Mouse (Mus musculus): ENCODE measurements at regions not wholly inside any gene's neighbourhood (a gene's known extent, or its start where the extent isn't known, plus 50 kb on each side); places are given as distances from the start of the nearest gene placed in this dataset.

DNA sequence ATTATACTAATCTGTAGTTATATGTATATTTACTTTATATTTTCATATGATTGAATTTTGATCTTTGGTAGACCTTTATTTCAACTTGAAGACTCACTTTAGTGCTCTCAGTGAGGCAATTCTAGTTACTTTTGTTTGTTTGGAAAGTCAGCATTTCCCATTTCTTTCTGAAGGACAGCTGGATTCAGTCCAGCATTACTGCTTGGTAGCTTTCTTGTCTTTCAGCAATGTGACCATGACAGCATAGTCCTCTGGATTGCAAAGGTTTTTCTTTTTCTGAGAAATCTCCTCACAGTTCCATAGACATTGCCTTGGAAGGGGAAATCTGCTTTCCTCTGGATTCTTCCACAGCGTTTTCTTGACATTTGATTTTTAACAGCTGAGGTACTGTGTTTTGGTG, 93.1 kb downstream of the Fam76b start:
- no peak overlapping the region for H3ac ChIP-seq (ENCODE audit: control insufficient read depth, insufficient read length, low read depth)
- TF ChIP-seq MYOD1 (IDR thresholded peaks at IDR 0.05; ENCODE audit: control insufficient read depth, insufficient read length, low read depth): no peak
- TF ChIP-seq CEBPB (IDR thresholded peaks at IDR 0.05; ENCODE audit: low read depth): no peak
- no peak for TF ChIP-seq MYOG (IDR thresholded peaks at IDR 0.05; ENCODE audit: control insufficient read depth, extremely low read depth, insufficient read length)
- TF ChIP-seq CTCF (IDR thresholded peaks at IDR 0.05; ENCODE audit: control insufficient read depth, insufficient read depth, insufficient read length): no peak
- TF ChIP-seq USF1 (IDR thresholded peaks at IDR 0.05; ENCODE audit: low read depth): no peak

DNA sequence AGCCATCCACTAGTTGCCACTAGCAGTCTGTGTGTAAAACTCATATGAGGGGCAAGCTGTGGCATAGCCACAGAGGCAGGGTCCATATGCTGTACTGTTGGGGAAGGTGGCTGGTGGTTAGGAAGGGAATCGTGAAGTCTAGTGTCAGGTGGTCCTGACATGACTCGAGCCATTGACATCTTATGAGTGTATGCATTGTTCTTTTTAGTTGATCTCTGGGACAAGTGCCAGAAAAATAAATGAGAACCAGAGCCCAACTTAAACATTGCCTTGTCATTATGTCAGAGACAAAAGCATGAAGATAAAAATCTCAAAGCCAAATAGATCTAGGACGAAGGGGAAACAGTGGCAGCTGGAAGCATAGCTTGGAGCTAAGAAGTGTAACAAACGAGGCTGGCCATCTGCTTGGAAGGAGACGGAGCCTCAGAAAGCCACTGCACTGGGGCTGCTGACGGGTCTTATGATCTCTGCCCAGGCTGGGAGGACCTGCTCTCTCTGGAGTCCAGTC, 104.5 kb downstream of the Fam76b start:
- H3K79me2 ChIP-seq (ENCODE audit: control insufficient read depth, insufficient read depth): no peaks in the 10 kb centered on the region
- TF ChIP-seq FOSL1 (IDR thresholded peaks at IDR 0.05; ENCODE audit: insufficient read depth, low read length, poor library complexity, severe bottlenecking) (no peak), USF1 (IDR thresholded peaks at IDR 0.05; ENCODE audit: low read depth) (no peak), MYOD1 (IDR thresholded peaks at IDR 0.05; ENCODE audit: control insufficient read depth, insufficient read length, low read depth) (no peak), CTCF (IDR thresholded peaks at IDR 0.05; ENCODE audit: control insufficient read depth, insufficient read depth, insufficient read length) (no peak), CEBPB (IDR thresholded peaks at IDR 0.05; ENCODE audit: low read depth) (no peak), MYOG (IDR thresholded peaks at IDR 0.05; ENCODE audit: control insufficient read depth, extremely low read depth, insufficient read length) (no peak), MAX (IDR thresholded peaks at IDR 0.05) (no peak)
- H3K79me3 ChIP-seq (ENCODE audit: low read depth): no peaks in the 10 kb centered on the region
- H3K4me3 ChIP-seq (ENCODE audit: insufficient read depth, poor library complexity, severe bottlenecking): no peak overlapping the region
- H3K27me3 ChIP-seq (ENCODE audit: control insufficient read depth, insufficient read depth, insufficient read length): no peaks in the 10 kb centered on the region
- no peak overlapping the region for H3ac ChIP-seq (ENCODE audit: control insufficient read depth, insufficient read length, low read depth)
- H3K36me3 ChIP-seq (ENCODE audit: control insufficient read depth, insufficient read depth): no peaks in the 10 kb centered on the region

More for the DNA sequence above, 93.1 kb downstream of the Fam76b start:
- Histone ChIP-seq H3K79me2 (ENCODE audit: control insufficient read depth, insufficient read depth) (no peaks in the 10 kb centered on the region), H3K4me3 (ENCODE audit: insufficient read depth, poor library complexity, severe bottlenecking) (no peak overlapping the region), H3K36me3 (ENCODE audit: control insufficient read depth, insufficient read depth) (no peaks in the 10 kb centered on the region), H3K27me3 (ENCODE audit: control insufficient read depth, insufficient read depth, insufficient read length) (no peaks in the 10 kb centered on the region), H3K79me3 (ENCODE audit: low read depth) (no peaks in the 10 kb centered on the region)

DNA sequence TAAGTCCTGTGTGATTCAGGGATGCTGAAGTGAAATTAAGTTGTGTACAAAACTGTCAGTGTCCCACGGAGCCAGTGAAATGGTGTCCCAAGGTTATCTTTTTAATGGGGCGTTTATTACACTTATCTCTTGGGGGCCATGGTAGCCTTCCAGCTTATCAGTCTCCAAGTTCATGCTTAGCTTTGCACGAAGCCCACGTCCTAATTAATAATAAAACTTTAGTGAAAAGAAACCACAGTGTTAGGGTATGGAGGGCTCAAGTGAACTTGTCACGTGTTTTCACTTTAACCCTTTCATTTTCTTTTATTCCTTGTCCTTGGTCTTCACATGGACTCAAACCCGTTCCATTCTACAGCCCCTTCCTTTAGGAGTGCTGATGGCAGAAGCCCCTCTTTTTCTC, 105.9 kb downstream of the Fam76b start:
- TF ChIP-seq FOSL1 (IDR thresholded peaks at IDR 0.05; ENCODE audit: insufficient read depth, low read length, poor library complexity, severe bottlenecking) (no peak), CTCF (IDR thresholded peaks at IDR 0.05; ENCODE audit: control insufficient read depth, insufficient read depth, insufficient read length) (no peak), MAX (IDR thresholded peaks at IDR 0.05) (no peak), CEBPB (IDR thresholded peaks at IDR 0.05; ENCODE audit: low read depth) (no peak), MYOD1 (IDR thresholded peaks at IDR 0.05; ENCODE audit: control insufficient read depth, insufficient read length, low read depth) (no peak), MYOG (IDR thresholded peaks at IDR 0.05; ENCODE audit: control insufficient read depth, extremely low read depth, insufficient read length) (no peak), USF1 (IDR thresholded peaks at IDR 0.05; ENCODE audit: low read depth) (no peak)
- no peak overlapping the region for H3ac ChIP-seq (ENCODE audit: control insufficient read depth, insufficient read length, low read depth)
- no peaks in the 10 kb centered on the region for H3K27me3 ChIP-seq (ENCODE audit: control insufficient read depth, insufficient read depth, insufficient read length)

DNA sequence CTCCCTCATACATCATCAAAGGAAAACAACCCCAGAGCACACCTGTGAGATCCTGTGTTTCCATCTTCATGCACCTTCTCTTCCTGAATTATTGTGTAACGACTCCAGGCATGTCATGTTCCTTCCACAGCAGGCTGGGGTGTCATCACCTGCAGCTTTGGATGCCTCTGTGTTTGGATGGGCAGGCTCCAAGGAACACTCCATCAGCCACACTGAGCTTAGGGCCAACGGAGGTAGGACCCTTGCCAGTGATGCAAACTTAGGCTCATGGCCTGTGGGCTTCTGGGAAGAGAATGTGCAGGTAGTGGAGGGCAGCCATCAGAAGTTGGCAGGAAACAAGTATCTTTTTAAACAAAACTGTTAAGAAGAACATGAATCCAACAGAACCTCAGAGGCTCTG, 109.8 kb downstream of the Fam76b start:
- Histone ChIP-seq H3K4me3 (ENCODE audit: insufficient read depth, poor library complexity, severe bottlenecking) (no peak overlapping the region), H3K36me3 (ENCODE audit: control insufficient read depth, insufficient read depth) (no peaks in the 10 kb centered on the region), H3ac (ENCODE audit: control insufficient read depth, insufficient read length, low read depth) (no peak overlapping the region), H3K27me3 (ENCODE audit: control insufficient read depth, insufficient read depth, insufficient read length) (no peaks in the 10 kb centered on the region), H3K79me3 (ENCODE audit: low read depth) (no peaks in the 10 kb centered on the region), H3K79me2 (ENCODE audit: control insufficient read depth, insufficient read depth) (no peaks in the 10 kb centered on the region)
- TF ChIP-seq CEBPB (IDR thresholded peaks at IDR 0.05; ENCODE audit: low read depth) (no peak), MAX (IDR thresholded peaks at IDR 0.05) (no peak)

More for the DNA sequence above, 105.9 kb downstream of the Fam76b start:
- no peaks in the 10 kb centered on the region for H3K36me3 ChIP-seq (ENCODE audit: control insufficient read depth, insufficient read depth)
- H3K79me2 ChIP-seq (ENCODE audit: control insufficient read depth, insufficient read depth): no peaks in the 10 kb centered on the region
- no peaks in the 10 kb centered on the region for H3K79me3 ChIP-seq (ENCODE audit: low read depth)
- H3K4me3 ChIP-seq (ENCODE audit: insufficient read depth, poor library complexity, severe bottlenecking): no peak overlapping the region

DNA sequence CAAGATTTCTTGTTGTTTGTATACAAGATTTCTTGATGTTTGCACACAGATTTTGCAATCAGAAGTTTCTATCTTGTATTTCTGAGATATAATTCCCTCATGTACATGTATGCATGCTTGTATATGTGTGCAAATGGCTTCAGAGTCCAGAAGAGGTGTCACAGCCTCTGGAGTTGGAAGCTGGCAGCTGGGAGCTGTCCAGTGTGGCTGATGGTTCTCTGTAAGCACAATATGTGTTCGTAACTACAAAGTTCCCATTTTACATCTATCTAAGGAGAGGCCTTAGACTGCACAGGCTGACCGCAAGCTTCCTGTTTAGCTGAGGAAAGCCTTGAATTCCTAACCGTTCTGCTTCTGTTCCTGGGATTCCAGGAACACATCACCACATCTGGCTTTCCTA, 119.0 kb downstream of the Fam76b start:
- no peak overlapping the region for H3K4me3 ChIP-seq (ENCODE audit: insufficient read depth, poor library complexity, severe bottlenecking)
- no peaks in the 10 kb centered on the region for H3K36me3 ChIP-seq (ENCODE audit: control insufficient read depth, insufficient read depth)
- H3K79me2 ChIP-seq (ENCODE audit: control insufficient read depth, insufficient read depth): no peaks in the 10 kb centered on the region
- TF ChIP-seq USF1 (IDR thresholded peaks at IDR 0.05; ENCODE audit: low read depth): no peak
- no peak for TF ChIP-seq MYOG (IDR thresholded peaks at IDR 0.05; ENCODE audit: control insufficient read depth, extremely low read depth, insufficient read length)
- no peak for TF ChIP-seq FOSL1 (IDR thresholded peaks at IDR 0.05; ENCODE audit: insufficient read depth, low read length, poor library complexity, severe bottlenecking)
- no peak for TF ChIP-seq CEBPB (IDR thresholded peaks at IDR 0.05; ENCODE audit: low read depth)
- no peak for TF ChIP-seq MYOD1 (IDR thresholded peaks at IDR 0.05; ENCODE audit: control insufficient read depth, insufficient read length, low read depth)
- no peak for TF ChIP-seq CTCF (IDR thresholded peaks at IDR 0.05; ENCODE audit: control insufficient read depth, insufficient read depth, insufficient read length)
- TF ChIP-seq MAX (IDR thresholded peaks at IDR 0.05): no peak
- no peak overlapping the region for H3ac ChIP-seq (ENCODE audit: control insufficient read depth, insufficient read length, low read depth)
- H3K79me3 ChIP-seq (ENCODE audit: low read depth): no peaks in the 10 kb centered on the region
- no peaks in the 10 kb centered on the region for H3K27me3 ChIP-seq (ENCODE audit: control insufficient read depth, insufficient read depth, insufficient read length)

DNA sequence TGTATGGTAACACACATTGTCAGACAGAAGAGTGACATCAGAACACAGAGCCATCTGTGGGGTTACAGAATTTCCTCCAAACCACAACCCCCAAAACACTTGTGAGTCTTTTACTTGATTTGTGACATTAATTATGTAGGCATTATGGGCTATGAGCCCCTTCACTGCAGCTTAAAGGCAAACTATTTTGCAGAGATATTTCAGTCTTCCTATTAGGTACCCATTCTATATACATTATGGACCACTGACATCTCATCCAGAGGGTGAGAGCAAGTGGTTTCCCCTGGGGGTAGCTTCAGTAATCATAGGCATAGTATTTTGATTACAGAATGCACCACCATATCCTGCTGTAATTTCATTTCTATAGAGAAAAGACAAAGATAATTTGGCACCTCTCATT, 124.6 kb downstream of the Fam76b start:
- no peak overlapping the region for H3K4me3 ChIP-seq (ENCODE audit: insufficient read depth, poor library complexity, severe bottlenecking)
- no peak for TF ChIP-seq MYOG (IDR thresholded peaks at IDR 0.05; ENCODE audit: control insufficient read depth, extremely low read depth, insufficient read length)
- no peak for TF ChIP-seq CTCF (IDR thresholded peaks at IDR 0.05; ENCODE audit: control insufficient read depth, insufficient read depth, insufficient read length)
- no peak for TF ChIP-seq USF1 (IDR thresholded peaks at IDR 0.05; ENCODE audit: low read depth)
- TF ChIP-seq MYOD1 (IDR thresholded peaks at IDR 0.05; ENCODE audit: control insufficient read depth, insufficient read length, low read depth): no peak
- TF ChIP-seq MAX (IDR thresholded peaks at IDR 0.05): no peak
- no peak for TF ChIP-seq FOSL1 (IDR thresholded peaks at IDR 0.05; ENCODE audit: insufficient read depth, low read length, poor library complexity, severe bottlenecking)
- TF ChIP-seq CEBPB (IDR thresholded peaks at IDR 0.05; ENCODE audit: low read depth): no peak
- no peaks in the 10 kb centered on the region for H3K36me3 ChIP-seq (ENCODE audit: control insufficient read depth, insufficient read depth)

More for the DNA sequence above, 124.6 kb downstream of the Fam76b start:
- H3K27me3 ChIP-seq (ENCODE audit: control insufficient read depth, insufficient read depth, insufficient read length): no peaks in the 10 kb centered on the region
- H3K79me2 ChIP-seq (ENCODE audit: control insufficient read depth, insufficient read depth): no peaks in the 10 kb centered on the region
- no peak overlapping the region for H3ac ChIP-seq (ENCODE audit: control insufficient read depth, insufficient read length, low read depth)
- H3K79me3 ChIP-seq (ENCODE audit: low read depth): no peaks in the 10 kb centered on the region

All from C2C12 (cell line).